Mouse (Mus musculus) adrenal gland, postnatal 4 days (tissue): ENCODE measurements at regions not wholly inside any gene's neighbourhood (a gene's known extent, or its start where the extent isn't known, plus 50 kb on each side); places are given as distances from the start of the nearest gene placed in this dataset.
"Not testable (repeated sequence)": the region's sequence is repeated elsewhere in the genome, so short reads cannot be mapped to it uniquely, and the experiment has no call there.

Experiments used
- DNase-seq, 2 experiments: peaks; one replicate each; pipeline ENCODE4 v3.0.0; 2021 to 2022; ENCODE audit warnings: low spot score in 2 of 2, mixed read lengths in 2 of 2

DNA sequence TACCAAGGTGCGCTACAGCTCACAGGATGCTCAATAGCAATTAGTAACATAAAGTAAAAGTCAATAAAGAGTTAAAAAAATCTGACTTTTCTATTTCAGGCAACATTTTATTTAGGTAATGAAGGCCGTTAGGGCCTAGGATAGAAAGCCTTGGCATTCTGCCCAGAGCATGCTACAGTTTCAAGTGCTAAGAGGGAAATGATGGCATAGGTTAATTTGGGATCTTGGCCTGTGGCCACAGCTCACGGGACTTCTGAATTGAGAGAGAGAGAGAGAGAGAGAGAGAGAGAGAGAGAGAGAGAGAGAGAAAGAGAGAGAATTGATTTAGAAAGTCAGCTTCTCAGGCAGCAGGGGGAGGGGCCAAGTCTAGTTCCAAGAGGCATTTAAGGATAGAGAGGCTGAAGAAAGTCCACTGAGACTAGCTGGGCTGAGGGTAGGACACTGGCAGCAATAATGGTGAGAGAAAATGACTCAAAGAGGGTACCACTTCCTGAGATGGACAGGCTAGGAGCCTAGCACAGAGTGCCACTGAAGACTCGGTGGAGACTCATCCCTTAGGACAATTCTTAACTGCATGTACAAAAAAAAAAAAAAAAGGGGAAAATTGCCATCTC, 52.6 kb upstream of the Klf14 start:
- peak; percentile 7 to 35 for DNase-seq

DNA sequence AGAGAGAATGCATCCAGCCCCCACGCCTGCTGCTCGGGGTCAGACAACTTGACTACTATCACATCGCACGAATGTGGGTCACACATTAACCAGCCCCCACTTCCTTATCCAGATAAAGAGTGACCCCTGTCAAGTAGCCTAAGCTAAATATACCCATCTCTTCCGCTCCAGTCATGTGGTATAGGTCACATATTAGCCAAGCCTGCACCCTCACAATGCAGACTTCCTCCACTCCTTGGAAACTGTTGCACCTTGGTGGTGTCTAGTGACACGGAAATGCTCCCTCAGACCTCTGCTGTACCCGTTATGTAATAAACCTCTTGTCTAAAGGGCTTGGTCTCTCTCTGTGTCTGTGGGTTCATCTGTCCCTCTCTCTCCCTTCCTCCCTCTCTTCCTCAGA, 57.7 kb upstream of the Klf14 start:
- no peak for DNase-seq

DNA sequence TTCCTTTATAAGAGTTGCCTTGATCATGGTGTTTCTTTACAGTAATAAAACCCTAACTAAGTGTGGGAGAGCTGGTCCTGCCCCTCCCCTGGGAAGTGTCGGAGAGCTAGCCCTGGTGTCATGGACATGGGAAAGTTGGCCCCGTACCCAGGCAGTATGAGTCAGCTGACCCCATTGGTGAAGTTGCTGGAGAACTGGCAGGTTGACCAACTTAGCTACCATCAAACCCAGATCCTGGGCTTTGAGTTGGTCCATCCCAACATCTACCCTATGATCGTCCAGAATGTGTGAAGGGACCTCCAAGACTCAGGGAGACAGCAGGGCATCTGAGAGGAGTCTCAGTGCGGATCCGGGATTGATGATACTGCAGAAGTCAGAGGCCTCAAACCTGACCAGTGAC, 62.9 kb upstream of the Klf14 start:
- DNase-seq, result no peak

DNA sequence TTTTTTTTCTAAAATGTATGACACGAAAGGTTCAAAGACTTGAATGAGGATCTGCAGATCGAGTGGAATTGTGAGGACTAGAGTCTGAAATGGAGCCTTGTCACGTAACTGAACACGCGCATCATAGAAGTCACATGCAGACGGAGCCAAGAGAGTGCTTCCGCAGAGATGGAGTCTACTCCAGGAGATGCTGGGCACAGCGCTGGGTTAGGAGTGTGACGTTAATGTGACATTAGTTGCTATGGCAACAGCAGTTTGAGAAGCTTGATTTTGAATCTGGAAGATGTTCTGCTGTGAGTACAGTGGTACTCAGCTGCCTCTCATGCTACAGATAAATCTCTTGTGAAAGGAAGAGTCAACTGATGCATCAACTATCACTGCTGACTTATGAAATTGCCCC, 70.9 kb upstream of the Klf14 start:
- no peak for DNase-seq

DNA sequence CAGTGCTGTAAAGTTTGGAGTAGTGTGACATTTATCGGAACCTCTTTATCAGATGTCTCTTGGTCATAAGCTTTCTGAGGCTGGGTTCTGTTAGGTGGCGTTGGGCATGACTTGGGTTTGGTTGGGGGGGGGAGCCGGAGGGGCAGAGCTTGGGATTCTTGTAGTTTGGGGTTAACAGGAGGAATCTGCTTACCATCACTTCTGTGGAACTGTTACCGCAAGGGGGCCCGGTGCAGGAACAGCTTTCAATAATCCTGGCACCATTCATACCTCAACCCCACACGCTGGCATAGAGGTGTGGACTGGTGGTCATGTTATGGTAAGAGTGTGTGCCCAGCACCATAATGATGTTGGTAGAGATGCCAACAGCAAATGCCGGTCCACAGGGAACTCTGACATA, 72.1 kb upstream of the Klf14 start:
- no peak for DNase-seq

DNA sequence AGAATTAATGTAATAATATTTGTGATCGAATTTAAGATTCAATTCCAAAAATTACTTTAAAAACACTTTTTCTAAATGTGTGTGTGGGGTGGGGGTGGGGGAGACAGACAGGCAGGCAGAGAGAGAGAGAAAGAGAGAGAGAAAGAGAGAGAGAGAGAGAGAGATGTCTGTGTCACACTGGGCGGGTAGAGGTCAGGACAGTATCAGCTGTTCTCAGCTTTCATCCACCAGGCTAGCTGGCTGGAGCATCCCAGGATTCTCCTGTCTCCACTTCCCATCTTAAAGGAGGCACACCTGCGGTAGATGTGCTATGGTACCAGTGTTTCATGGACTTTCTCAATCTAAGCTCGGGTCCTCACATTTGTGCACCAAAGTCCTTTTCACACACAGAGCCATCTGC, 73.3 kb upstream of the Klf14 start:
- no peak for DNase-seq

DNA sequence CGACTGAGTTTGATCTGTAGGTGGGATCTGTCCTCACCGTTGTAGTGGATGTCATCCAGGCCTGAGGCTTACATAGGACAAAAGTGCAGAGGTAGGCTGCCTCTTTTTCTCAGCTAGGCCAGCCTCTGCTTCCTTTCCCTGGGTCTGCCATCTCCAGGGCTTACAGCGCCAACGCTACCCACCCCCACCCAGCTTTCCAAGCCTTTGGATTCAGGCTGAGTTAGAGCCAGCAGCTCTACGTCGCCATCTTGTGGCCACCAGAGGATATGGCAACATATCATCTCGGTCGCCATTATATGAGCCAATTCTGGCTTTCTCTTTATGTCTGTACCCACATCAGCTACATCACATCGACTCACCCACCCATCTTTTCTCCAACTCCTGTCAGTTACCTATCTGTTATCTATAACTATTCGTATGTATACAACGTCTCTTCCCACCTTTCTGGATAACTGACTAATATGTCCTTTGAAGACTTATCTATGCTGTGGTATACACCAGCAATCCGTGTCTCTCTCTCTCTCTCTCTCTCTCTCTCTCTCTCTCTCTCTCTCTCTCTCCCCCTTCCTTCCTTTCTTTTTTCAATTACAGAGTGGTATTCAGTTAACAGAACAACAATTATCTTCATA, 74.2 kb upstream of the Klf14 start:
- DNase-seq, result peak; percentile 21 to 27

DNA sequence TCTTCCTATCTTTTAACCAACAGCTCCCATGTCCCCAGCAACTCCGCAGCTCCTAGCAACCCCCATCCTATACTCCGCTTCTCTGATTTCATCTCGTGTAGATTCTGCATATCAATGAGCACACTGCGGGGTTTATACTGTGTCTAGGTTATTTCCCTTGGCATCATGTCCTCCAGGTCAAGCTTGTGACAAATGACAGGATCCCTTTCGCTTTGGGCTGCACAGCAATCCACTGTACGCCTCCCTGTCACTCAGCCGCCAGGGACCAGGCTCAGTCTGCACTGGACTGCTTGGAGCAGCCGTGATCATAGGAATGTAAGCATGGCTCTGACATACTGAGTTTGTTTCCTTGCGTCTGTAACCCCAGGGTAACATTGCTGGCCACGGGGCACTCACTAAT, 75.9 kb upstream of the Klf14 start:
- DNase-seq, result no peak

DNA sequence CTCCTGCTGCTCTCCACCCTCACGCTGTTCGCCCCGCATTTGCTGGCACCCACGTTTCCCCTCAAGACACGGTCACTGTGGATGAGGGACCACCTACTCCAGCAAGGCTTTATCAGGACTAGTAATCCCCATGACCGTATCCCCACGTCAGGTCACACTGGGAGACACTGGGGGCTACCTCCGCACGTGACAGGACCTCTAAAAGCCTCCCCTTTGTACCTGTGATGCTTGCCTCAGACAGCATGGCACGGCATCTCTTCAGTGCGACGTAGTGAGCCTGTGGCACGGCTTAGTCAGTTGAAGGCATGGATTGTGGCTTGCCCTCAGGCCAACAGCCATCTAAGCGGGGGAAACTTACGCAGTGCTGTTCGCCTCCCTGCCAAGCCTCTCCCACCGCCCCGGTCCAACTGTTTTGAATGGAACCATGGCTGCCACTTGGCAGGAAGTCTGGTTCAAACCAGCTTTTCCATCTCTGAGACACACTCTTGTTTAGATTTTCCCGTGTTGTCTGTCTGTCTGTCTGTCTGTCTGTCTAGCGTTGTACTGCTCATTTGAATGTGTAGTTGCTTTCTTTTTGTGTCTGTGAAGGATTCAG, 79.0 kb upstream of the Klf14 start:
- no peak for DNase-seq

DNA sequence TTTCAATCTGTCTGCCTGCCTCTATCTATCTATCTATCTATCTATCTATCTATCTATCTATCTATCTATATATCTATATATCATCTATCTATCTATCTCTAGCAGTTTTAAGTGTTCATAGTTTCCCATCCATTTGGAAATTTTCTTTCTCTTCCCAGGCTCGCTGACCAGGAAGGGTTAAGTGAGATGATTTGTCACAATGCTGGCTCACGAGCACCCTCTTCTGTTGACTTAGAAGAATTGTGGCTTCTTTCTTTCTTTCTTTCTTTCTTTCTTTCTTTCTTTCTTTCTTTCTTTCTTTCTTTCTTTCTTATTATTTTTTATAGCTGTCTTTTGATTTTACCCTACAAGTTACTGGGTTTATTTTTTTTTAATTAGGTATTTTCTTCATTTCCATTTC, 79.6 kb upstream of the Klf14 start:
- DNase-seq, result not testable (repeated sequence)

DNA sequence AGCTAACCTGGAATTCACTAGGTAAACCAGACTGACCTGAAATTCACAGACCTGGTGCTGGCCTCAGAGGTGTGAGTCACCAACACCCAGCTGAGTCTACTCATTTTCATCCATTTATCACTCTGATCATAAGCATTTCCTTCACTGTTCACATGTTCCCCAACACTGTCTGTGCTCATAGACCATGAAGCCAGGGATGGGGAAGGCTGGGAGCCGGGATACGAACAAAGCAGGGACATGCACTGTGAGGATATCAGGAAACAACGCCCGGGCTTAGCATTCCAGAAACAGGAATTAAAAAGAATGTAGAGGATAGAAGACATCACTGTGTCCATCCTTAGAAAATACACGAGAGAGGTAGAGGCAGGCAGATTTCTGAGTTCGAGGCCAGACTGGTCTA, 80.6 kb upstream of the Klf14 start:
- DNase-seq, result no peak

DNA sequence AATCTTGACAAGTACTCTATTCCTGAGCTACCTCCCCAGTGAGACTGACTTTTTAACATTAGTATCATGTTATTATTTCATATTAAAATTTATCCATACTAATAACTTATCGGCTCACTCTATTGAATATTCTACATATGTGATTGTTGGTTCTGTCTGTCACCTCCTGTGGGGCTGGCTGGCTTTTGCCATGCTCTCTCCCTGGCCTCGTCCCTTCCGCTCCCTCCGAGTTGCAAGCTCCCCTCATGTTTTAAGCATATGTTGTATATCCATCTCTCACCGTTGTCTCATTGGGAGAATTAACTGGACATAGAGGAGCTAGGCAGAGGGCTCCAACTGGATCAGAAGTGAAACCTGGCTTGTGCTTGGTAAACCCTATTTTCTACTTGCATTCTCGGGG, 81.9 kb upstream of the Klf14 start:
- DNase-seq, result no peak

DNA sequence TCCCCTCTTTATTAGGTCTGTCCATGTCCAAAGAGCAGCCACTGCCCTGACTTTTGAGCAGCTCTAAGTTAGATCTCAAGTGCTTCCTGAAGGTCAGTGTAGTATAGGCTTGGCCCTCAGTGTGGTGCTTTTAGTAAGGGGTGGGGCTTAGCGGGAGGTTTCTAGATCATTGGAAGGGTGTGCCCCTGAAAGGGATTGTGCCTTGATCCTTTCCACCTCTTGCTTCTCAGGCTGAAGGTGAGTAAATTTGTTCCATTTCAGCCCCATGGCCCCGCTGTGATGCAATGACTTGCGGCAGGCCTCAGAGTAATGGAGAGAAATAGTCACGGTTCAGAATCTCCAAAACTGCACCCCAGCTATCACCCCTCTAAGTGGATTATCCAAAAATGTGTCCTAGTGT, 84.5 kb upstream of the Klf14 start:
- DNase-seq, result no peak

DNA sequence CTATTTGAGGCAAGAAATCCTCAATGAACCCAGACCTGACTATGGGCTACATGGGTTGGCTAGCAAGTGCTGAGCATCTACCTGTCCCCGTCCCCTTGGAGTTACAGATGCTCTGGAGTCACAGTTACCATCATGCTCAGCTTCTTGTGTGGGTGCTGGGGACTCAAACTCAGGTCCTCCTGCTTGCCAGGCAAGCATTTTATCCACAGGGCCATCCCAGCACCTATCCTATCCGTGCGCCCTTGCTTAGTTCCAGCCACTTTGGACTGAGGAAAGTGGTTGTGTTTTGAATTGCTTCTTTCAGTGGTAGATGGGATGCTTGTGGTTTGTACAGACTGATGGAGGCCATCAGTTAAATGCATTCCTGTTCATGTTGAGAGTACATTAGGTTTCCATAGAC, 85.0 kb upstream of the Klf14 start:
- no peak for DNase-seq

DNA sequence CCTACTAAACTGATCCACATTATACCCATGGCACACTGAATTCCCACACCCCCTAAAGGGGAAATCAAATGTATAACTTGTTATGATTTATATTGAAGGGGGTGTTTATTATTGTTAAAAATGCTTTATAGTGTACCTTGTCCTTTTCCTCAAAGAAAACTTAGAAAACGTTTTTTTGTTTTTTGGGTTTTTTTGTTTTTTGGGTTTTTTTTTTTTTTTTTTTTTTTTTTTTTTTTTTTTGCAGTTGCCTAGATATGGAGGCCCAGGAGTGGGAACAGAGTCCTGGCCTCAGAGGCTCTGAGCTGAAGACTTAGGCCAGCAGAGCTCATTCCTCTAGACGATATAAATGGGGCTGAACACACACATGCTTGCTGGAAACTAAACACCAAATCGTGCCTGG, 87.3 kb upstream of the Klf14 start:
- DNase-seq, result no peak

DNA sequence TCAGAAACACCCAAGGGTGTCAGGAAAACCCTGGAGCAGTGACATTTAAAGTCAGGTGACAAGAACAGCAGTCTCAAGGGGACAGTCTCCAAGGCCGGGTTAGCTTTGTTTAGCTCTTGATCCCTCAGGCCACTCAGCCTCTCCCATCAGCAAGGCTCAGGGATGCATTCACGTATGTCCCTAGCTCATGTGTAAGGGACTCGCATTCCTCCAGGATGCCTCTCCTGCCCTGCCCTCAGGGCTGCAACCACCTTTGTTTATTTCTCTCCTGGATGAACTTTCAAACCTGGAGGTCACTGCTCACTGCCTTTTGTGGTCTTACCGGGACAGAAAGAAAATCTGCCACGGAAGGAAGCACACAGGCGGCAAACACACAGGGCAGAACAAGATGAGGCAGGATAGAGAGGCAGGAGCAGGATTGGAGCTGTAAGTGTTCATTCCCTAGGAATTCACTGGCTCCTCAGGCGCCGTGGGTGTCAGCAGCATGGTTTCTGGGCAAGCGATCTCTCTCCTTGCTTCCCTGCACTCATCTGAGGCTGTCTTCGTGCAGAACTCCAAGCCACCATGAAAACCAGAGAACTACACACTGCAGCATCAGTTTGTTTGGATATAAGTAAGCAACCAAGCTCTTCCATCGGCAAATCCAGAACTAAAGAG, 90.2 kb upstream of the Klf14 start:
- no peak for DNase-seq

DNA sequence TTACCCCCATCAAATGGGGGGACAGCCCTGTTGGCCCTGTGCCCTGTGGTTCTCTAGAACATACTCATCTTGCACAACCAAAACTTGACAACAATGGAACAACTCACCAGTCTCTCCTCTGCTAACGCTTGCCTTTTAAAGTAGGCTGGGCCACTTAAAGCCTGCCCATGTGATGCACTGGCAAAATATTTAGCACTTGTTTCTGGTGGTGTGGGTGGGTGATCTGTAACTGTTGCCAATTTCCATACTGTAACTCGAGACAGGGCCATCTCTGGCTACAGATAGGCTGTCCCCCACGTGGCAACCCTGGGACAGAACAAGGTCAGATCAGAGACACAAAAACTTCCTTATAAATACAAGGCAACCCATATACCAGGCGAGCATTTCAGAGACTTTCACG, 92.0 kb upstream of the Klf14 start:
- DNase-seq, result no peak

DNA sequence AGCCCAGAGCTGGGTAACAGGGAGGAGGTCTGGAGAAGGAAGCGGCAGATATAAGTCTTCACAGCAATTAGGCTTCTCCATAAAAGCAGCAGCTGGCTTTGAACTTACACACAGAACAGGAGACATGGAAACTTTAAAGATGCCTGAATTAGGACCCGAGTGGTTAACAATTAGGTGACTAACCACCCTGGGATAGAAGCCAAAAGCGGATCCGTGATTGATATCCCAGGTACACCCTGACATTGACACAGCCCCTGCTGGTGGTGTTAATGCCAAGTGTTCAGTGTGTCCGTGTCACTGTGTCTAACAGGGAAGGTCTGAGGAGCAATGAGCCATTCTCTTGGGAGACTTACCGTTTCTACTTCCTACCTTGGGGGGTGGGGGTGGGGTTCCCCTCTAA, 92.9 kb upstream of the Klf14 start:
- DNase-seq, result no peak

DNA sequence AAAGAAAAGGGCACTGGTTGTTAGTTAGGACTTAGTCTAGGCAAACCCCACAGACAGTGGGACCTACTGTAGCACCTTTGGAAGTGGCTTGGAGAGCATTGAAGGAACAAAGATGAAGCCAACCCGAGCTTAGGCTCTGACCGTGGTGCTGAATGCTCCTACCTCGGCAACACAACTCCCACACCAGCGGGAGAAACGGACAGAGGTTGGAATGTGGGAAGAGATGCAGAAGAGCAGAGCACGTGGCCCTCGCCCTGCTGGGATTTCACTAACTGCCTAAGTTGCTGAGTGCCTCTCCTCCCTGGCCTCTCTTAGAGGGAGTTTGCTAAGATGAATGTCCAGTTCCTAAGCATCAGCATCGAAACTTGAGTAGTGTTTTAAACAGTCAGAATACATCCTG, 94.1 kb upstream of the Klf14 start:
- no peak for DNase-seq

DNA sequence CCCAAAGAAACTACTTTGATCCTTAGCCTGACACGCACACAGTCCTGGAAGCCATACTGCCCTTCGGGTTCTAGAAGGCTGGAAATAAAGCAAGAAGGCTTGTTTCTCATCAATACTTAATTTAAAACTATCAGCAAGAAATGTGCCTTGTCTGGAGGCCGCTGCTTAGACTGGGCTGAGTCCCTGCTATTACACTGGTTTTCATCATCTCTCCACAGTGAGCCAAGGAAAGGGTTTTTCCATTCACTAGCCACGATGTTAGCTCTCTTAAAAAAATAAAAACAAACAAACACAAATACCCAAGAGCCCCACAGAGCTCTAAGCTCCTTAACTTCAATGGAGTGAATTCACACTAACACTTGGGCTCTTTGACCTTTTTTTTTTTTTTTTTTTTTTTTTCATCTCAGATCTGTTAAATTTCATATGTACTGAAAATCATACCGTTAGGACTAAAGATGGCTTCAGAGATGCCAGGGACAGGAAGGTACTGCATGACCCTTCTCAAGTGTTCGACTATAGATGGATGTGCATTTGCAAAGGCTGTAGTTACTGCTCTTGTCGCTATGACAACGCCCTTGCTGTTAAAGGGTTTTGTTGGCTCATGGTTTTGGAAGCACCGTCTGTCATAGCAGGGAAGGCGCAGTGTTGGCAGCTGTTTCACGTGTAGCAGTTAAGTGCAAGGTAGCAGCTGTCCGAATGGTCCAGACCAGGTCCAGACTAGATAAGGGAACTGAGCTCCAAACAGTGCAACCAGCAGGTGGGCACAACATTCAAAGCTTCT, 98.1 kb upstream of the Klf14 start:
- no peak for DNase-seq

DNA sequence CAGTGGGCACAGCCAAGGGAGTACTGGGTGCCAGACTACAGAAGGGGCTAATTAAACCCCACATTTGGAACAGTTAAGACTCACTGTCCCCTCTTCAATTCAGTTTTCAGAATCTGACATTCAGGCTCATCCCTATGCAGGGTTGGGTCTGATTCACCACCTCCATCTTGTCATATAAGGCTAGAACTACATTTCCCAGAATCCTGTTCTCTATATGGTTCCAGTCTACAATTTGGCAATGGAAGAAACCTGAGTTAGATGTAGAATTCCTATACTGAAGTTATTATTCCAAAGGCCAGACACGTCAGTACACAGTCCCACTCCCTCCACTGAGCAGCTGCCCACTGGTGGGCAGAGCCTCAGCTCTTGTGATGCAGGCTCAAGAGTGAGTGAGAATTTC, 99.4 kb upstream of the Klf14 start:
- DNase-seq, result no peak

DNA sequence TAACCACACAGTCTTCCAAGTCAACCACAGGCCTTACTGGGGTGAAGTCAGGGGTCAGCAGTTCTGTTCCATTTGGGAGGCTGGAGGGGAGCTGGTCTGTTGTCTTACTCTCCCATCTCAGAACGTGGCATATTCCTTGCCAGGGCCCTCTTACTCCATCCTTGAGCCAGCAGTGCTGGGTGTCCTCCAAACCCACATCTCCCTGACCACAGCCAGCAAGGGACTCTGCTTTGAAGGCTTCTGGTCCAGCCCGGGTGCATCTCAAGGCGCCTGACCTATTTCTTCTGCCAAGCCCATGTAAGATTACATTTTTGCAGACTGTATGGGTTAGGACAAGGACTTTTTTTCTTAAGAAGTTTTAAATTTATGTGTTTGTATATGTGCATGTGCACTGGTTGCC, 100.1 kb upstream of the Klf14 start:
- DNase-seq, result no peak
